Mouse (Mus musculus): ENCODE measurements around the gene Myg1. TPM values are rescaled to one million over a fixed set of nuclear protein-coding genes. Genes with fewer than 3 reads are reported as not detected.

Myg1 gene
- 77.8 and 88.4 TPM in 2 replicates for polyA plus RNA-seq (2015; fragmentation: Nextera tagmentation; extraction: Ambion mirVana)

DNA sequence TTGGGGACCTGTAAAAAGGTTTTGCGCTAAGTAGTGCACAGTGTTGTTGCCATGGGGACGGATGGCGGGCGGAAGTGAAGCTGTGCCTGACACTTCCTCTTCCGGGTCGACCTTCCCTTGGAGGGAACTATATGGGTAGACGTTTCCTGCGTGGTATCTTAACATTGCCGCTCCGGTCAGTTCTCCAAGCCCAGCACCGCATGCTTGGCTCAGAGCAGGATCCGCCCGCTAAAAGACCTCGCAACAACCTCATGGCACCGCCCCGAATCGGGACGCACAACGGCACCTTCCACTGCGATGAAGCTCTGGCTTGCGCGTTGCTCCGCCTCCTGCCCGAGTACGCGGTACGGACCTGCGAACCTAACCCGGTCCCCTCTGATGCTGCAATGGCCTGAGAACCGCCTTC, at the start of gene Myg1:
TSS of gene Myg1 (plus strand) at position 100 of the 406 bp plus-strand sequence.
- peak within 1 kb of the TSS; percentile 77 for H3K4me2 ChIP-seq (replicated peaks)
- H3K36me3 ChIP-seq: peaks cover 25% of the 10 kb centered on the region
- peak; percentile 97 for ATAC-seq
- H3K4me3 ChIP-seq (replicated peaks): peak within 1 kb of the TSS; percentile 72
- peak within 1 kb of the TSS; percentile 64 for H3K9ac ChIP-seq
- WGBS: under 1% methylated on average over 30 of the region's 30 CpGs
- no peaks in the 10 kb centered on the region for H3K9me3 ChIP-seq
- peak within 1 kb of the TSS; percentile 85 for H3K27ac ChIP-seq
- H3K27me3 ChIP-seq (replicated peaks): no peaks in the 10 kb centered on the region
- H3K4me1 ChIP-seq (replicated peaks): peaks cover 20% of the 10 kb centered on the region

DNA sequence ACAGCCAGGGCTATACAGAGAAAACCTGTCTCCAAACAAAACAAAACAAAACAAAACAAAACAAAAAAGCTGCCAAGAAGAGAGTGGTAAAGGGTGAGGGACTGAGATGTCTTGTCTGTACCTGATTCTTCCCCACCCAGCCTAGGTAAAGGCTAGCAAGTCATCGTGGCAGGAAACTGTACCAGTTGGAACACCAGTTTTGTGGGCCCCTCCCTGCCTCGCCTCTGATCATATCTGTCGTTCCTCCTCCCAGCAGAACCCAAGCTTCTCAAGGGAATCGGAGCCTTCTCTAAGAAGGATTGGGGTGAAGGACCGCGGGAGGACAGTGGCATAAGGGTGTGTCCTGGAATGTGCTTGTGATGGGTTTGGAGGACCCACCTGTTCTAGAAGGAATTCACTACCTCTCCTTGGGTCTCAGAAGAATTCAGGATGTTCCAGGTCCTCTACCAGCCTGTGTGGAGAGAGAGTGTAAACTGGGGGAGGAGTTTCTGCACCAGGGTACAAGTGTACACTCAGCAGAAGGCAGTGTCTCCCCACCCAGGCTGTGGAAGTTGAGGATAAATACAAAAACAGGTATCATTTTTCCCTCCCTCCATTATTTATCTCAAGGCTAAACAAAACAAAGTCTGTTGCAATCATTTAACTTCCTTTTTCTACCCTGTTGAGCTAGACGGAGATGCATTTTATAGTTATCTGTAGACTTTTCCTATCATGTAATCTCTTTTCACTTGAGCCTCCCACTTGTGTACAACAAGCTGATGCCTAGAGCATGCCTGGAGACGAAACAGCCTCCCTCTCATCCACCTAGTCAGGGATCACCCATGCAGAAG, 48.8 kb upstream of the Myg1 start:
- ATAC-seq: no peak
- WGBS: 72% methylated on average over 8 of the region's 8 CpGs
- Histone ChIP-seq H3K9ac (no peak overlapping the region), H3K4me1 (replicated peaks) (peaks cover 10% of the 10 kb centered on the region), H3K4me3 (replicated peaks) (no peak overlapping the region), H3K27me3 (replicated peaks) (no peaks in the 10 kb centered on the region), H3K36me3 (peaks cover 18% of the 10 kb centered on the region; the same call in 1 of the 2 replicates), H3K9me3 (no peaks in the 10 kb centered on the region), H3K4me2 (replicated peaks) (no peak overlapping the region), H3K27ac (no peak overlapping the region)

DNA sequence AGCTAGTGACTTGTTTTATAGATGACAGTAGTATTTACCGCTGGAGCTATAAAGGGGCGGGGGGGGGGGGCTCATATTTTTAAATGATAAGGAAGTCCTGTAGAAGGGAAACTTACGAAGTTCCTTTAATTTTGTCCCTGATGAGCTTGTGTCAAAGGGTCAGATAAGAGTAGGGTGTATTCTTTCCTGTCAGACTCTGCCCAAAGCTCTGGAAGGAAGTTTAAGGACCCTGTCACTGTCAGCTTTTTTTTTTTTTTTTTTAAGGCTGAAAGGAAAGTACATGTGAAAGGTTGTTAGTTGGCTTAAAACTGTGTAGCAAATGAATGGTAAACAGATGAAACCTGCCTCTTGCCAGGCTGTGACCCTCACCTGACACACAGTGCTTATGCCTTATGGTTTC, 47.9 kb upstream of the Myg1 start:
- Histone ChIP-seq H3K4me1 (replicated peaks) (peaks cover 10% of the 10 kb centered on the region), H3K36me3 (peaks cover 18% of the 10 kb centered on the region; the same call in 1 of the 2 replicates), H3K27ac (no peak overlapping the region), H3K27me3 (replicated peaks) (no peaks in the 10 kb centered on the region), H3K4me2 (replicated peaks) (no peak overlapping the region), H3K9ac (no peak overlapping the region), H3K4me3 (replicated peaks) (no peak overlapping the region), H3K9me3 (no peaks in the 10 kb centered on the region)
- 71% methylated on average over 3 of the region's 3 CpGs for WGBS
- ATAC-seq: no peak

DNA sequence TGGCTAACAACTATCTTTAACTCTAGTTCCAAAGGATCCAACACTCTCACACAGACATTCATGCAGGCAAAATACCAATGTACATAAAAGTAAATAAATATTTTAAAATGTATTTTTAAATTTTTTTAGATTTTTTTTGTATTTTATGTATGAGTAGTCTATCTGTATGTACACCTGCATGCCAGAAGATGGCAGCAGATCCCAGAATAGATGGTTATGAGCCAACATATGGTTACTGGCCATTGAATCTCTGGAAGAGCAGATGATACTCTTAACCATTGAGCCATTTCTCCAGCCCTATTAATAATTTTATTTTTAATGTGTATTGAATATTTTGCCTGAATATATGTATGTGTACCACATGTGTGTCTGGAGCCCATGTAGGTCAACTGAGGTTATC, 44.1 kb upstream of the Myg1 start:
- H3K27me3 ChIP-seq (replicated peaks): no peaks in the 10 kb centered on the region
- H3K27ac ChIP-seq: no peak overlapping the region
- no peak overlapping the region for H3K4me2 ChIP-seq (replicated peaks)
- H3K9me3 ChIP-seq: no peaks in the 10 kb centered on the region
- H3K4me3 ChIP-seq (replicated peaks): no peak overlapping the region
- no peak for ATAC-seq
- H3K4me1 ChIP-seq (replicated peaks): no peaks in the 10 kb centered on the region
- H3K9ac ChIP-seq: no peak overlapping the region
- no peaks in the 10 kb centered on the region for H3K36me3 ChIP-seq

DNA sequence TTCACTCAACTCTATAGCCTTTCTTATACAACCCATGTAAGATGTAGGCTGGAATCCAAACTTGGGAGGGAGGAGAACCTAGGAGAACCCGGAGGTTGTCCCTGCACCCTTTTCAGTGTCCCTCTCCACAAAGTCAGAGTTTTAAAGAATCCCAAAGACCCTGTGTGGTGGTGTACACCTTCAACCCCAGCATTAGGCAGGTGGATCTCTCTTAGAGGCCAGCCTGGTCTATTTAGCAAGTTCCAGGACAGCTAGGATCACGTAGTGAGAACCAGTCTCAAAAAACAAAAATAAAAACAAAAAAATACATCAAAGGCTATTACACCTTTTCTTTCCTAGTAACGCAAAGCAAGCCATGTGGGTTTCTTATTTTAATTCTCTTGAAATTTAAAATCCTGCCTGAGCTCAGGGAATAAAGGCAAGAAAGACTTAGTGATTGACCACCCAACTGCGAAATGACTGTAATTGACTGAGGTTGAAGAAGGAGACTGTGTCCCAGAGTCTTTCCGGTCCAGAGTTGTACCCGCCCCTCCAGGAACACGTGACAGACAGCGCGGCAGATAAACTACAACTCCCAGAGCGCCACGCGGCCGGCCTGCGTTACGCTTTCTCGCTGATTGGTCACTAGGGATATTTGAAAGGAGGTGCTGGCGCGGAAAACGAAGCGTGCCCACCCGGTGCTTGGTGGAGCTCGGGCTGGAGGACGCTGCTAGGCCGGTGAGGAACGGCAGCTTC, 35.7 kb upstream of the Myg1 start, which contains the start of gene Espl1:
TSS of gene Espl1 (plus strand) at position 634 of the 735 bp plus-strand sequence.
- H3K27ac ChIP-seq: peak within 1 kb of the TSS; percentile 29; the same call in 1 of the 2 replicates
- H3K4me3 ChIP-seq (replicated peaks): peak within 1 kb of the TSS; percentile 71
- 7% methylated on average over 25 of the region's 25 CpGs for WGBS
- peak; percentile 99 for ATAC-seq
- peak within 1 kb of the TSS; percentile 57 for H3K9ac ChIP-seq
- no peaks in the 10 kb centered on the region for H3K9me3 ChIP-seq
- H3K4me1 ChIP-seq (replicated peaks): peaks cover 7% of the 10 kb centered on the region; the same call in 1 of the 2 replicates
- no peaks in the 10 kb centered on the region for H3K27me3 ChIP-seq (replicated peaks)
- peak within 1 kb of the TSS; percentile 84 for H3K4me2 ChIP-seq (replicated peaks)
- peaks cover 11% of the 10 kb centered on the region; the same call in 1 of the 2 replicates for H3K36me3 ChIP-seq

DNA sequence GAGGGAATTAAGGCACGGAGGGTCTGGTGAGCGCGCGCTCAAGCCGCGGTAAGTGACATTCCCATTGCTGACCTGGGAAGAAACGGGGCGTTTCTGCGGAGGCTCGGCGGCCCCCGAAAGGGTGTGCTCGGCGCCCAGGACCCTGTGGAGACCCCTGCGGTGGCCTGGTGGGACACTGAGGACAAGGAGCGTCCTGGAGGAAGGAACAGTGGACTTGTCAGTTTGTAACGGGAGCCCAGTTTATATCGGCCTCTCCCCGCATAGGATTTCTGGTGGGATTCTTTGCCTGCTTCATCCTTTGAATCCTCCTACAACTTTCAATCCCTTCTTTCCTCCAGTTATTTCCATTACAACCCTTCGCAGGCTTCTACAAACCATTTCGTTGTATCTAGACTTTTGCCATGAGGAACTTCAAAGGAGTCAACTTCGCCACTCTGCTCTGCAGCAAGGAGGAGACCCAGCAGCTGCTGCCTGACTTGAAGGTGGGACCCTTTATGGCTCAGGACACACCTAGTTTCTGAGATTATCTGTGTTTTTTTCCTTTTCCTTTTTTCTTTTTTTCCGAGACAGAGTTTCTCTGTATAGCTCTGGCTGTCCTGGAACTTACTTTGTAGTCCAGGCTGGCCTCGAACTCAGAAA, 35.0 kb upstream of the Myg1 start:
- H3K4me2 ChIP-seq (replicated peaks): peak overlapping the region; percentile 84
- H3K27me3 ChIP-seq (replicated peaks): no peaks in the 10 kb centered on the region
- H3K9me3 ChIP-seq: no peaks in the 10 kb centered on the region
- peak overlapping the region; percentile 71 for H3K4me3 ChIP-seq (replicated peaks)
- peak overlapping the region; percentile 29; the same call in 1 of the 2 replicates for H3K27ac ChIP-seq
- peak overlapping the region; percentile 57 for H3K9ac ChIP-seq
- ATAC-seq: peak; percentile 60
- peaks cover 7% of the 10 kb centered on the region; the same call in 1 of the 2 replicates for H3K4me1 ChIP-seq (replicated peaks)
- WGBS: 4% methylated on average over 24 of the region's 24 CpGs
- H3K36me3 ChIP-seq: peaks cover 11% of the 10 kb centered on the region; the same call in 1 of the 2 replicates

DNA sequence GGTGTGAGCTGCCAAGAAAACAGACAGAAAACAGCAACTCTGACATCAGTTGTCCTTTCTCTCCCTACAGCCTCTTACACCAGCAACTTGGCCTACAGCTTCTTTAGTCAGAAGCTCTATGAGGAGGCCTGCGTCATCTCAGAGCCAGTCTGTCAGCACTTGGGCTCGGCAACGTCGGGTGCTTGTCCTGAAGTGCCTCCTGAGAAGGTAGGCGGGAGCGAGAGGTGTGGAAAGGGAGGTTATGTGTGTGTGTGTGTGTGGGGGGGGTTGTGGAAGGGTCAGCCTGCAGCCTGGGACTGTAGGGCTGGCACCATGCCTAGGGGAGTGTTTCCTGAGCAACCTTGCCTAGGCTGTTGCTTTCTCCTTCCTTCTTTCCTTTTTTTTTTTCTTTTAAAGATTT, 29.0 kb upstream of the Myg1 start:
- 75% methylated on average over 6 of the region's 6 CpGs for WGBS
- no peak for ATAC-seq
- H3K27ac ChIP-seq: no peak overlapping the region

DNA sequence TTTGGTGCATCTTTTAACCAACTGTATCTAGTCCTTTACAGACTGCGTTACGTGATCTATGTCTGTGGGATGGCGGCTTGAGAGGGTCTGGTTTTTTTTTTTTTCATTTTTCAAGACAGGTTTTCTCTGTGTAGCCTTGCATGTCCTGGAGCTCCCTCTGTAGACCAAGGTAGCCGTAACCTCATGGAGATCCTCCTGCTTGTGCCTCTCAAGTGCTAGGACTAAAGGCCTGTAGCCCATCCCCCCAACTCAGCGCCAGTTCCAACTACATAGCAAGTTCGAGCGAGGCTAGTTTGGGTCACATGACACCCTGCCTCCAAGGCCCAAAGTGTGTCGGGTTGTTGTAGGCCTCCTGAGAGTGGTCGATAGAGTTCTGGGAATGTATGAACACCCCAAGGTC, 22.8 kb upstream of the Myg1 start:
- no peaks in the 10 kb centered on the region for H3K9me3 ChIP-seq
- 84% methylated on average over 9 of the region's 9 CpGs for WGBS

More for the DNA sequence above, 29.0 kb upstream of the Myg1 start:
- no peaks in the 10 kb centered on the region for H3K9me3 ChIP-seq
- no peaks in the 10 kb centered on the region for H3K4me1 ChIP-seq (replicated peaks)
- H3K4me3 ChIP-seq (replicated peaks): no peak overlapping the region
- peaks cover 39% of the 10 kb centered on the region for H3K36me3 ChIP-seq
- H3K4me2 ChIP-seq (replicated peaks): no peak overlapping the region
- H3K27me3 ChIP-seq (replicated peaks): no peaks in the 10 kb centered on the region
- no peak overlapping the region for H3K9ac ChIP-seq

DNA sequence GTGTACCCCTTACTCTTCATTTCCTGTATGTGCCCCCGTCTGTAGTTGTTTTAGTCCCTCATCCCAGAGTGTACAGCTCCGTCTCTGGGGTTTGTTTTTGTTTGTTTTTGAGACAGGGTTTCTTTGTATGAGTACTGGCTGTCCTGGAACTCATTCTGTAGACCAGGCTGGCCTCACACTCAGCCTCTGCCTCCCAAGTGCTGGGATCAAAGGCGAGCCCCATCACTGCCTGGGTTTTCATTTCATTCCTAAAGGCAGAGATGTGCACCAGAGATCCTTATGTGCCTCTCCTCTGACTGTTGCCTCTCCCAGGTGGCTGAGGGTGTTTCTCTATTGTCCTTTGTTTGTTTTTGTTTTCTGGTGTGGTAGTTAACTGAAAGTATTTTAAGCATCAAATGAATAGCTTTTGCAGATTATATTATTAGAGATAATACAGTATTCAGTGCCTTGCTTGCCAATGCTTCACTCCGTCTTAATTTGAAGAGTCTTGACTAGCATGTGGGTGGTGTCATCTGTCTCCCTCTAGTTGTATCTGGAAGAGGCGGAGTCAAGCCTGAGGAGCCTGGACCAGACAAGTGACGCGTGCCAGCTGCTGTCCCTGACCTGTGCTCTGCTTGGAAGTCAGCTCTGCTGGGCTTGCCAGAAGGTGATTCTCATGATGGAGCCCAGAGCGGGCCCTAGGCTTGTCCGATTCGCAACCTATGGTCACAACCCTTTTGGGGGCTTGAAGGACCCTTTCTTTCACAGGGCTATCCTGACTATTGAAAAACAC, 21.2 kb upstream of the Myg1 start:
- H3K9ac ChIP-seq: no peak overlapping the region
- H3K27me3 ChIP-seq (replicated peaks): no peaks in the 10 kb centered on the region
- WGBS: 55% methylated on average over 10 of the region's 10 CpGs
- H3K36me3 ChIP-seq: peaks cover 42% of the 10 kb centered on the region
- no peaks in the 10 kb centered on the region for H3K9me3 ChIP-seq
- ATAC-seq: peak; percentile 61; the same call in 1 of the 2 replicates
- H3K4me3 ChIP-seq (replicated peaks): no peak overlapping the region
- H3K4me2 ChIP-seq (replicated peaks): no peak overlapping the region
- no peaks in the 10 kb centered on the region; the same call in 1 of the 2 replicates for H3K4me1 ChIP-seq (replicated peaks)
- H3K27ac ChIP-seq: no peak overlapping the region

More for the DNA sequence above, 22.8 kb upstream of the Myg1 start:
- Histone ChIP-seq H3K4me2 (replicated peaks) (no peak overlapping the region), H3K9ac (no peak overlapping the region), H3K4me1 (replicated peaks) (no peaks in the 10 kb centered on the region; the same call in 1 of the 2 replicates), H3K36me3 (peaks cover 49% of the 10 kb centered on the region), H3K4me3 (replicated peaks) (no peak overlapping the region), H3K27ac (no peak overlapping the region), H3K27me3 (replicated peaks) (no peaks in the 10 kb centered on the region)
- no peak for ATAC-seq

DNA sequence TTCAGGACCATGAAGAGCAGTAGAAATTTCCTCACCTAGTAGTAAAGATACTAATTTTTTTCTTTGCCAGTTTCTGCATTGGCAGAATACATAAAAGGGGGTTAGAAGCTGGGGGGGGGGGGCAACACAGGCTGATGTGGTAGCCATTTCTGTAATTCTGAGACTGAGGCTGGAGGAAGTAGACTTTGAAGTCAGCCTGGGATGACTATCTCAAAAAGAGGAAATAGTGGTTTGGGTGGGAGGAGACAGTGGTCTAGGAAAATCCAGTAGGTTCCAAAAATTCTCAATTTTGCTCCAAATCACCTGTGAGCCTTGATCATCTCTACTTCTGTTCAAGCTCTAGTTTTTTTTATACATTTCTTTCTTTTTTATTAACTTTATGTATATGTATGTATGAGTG, 20.0 kb upstream of the Myg1 start:
- no peak for ATAC-seq
- no peaks in the 10 kb centered on the region for H3K9me3 ChIP-seq
- no peak overlapping the region for H3K27ac ChIP-seq
- H3K4me1 ChIP-seq (replicated peaks): no peaks in the 10 kb centered on the region; the same call in 1 of the 2 replicates
- no peaks in the 10 kb centered on the region for H3K27me3 ChIP-seq (replicated peaks)
- H3K4me3 ChIP-seq (replicated peaks): no peak overlapping the region
- no peak overlapping the region for H3K9ac ChIP-seq
- H3K4me2 ChIP-seq (replicated peaks): no peak overlapping the region
- peaks cover 42% of the 10 kb centered on the region for H3K36me3 ChIP-seq

DNA sequence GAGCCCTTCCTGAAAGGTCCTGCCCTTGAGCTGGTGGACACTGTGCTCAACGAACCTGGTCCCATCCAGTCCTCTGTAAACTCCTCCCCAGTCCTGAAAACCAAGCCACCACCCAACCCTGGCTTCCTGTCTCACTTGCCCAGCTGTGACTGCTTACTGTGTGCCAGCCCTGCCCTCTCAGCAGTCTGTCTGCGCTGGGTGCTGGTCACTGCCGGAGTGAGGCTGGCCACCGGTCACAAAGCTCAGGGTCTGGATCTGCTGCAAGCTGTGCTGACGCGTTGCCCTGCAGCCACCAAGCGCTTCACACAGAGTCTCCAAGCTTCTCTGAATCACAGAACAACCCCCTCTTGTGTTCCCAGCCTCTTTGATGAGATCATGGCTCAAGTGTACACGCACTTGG, 16.2 kb upstream of the Myg1 start:
- Histone ChIP-seq H3K9me3 (no peaks in the 10 kb centered on the region), H3K9ac (no peak overlapping the region), H3K4me3 (replicated peaks) (no peak overlapping the region), H3K27ac (no peak overlapping the region), H3K4me2 (replicated peaks) (no peak overlapping the region), H3K4me1 (replicated peaks) (no peaks in the 10 kb centered on the region; the same call in 1 of the 2 replicates), H3K36me3 (peaks cover 54% of the 10 kb centered on the region), H3K27me3 (replicated peaks) (no peaks in the 10 kb centered on the region)
- WGBS: 92% methylated on average over 8 of the region's 8 CpGs
- no peak for ATAC-seq
